In the genomic region with DNA sequence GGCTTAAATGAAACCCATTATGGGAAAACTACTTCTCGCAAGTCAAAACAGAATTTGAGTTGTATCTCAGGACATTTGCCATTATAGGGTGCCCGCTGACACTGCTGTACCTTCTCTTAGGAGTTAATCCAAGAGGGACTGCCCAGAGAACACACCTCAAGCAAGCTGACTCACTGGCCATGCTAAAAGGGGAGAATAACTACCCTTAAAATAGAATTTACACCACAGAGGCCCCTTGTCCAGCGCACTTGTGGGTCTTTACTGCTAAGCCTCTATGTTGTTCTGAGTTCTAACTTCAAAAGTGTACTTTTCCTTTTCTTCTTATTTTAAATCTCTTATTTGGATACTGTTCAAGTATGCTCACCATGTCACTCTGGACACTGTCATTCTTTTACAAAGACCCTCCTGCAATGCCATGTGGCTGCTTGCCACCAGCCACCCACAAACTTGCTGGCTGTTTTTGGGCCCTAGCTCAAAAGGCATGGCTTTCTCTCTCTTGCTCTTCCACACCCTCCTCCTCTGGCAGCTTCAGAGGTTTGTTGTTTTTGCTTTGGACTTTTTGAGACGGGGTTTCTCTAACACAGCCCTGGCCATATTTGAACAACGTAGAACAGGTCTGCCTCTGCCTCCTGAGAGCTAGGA, we compare ENCODE assay signal across 13 mouse cellular contexts. TPM values are rescaled to one million over a fixed set of nuclear protein-coding genes. Genes with fewer than 3 reads are reported as not detected.
DNase-seq lines count a peak whose midpoint lies in the region; ATAC-seq and TF ChIP-seq lines count a peak whose summit lies in the region.
"Had no signal": no experiment of that assay in that cellular context is flagged by ENCODE, and none has a peak within 500 bp of the region (broad histone marks: within the 10 kb centered on the region; RNA-seq: fewer than 3 reads in every experiment).

No protein-coding gene starts in this region.

- no peak for TF ChIP-seq CTCF in heart, adult 2 months (IDR thresholded peaks at IDR 0.05)
- TF ChIP-seq CTCF in lung, postnatal 0 days (IDR thresholded peaks at IDR 0.05): no peak
- TF ChIP-seq CTCF in bone marrow macrophage, adult 2 months (IDR thresholded peaks at IDR 0.05; ENCODE audit: low read depth, low read length): no peak

- H3K79me2 ChIP-seq in heart, adult 2 months (replicated peaks; ENCODE audit: control insufficient read depth, insufficient read depth, low read length): peaks cover 2% of the 10 kb centered on the region

- peaks cover 25% of the 10 kb centered on the region for H3K36me3 ChIP-seq in heart, adult 2 months (ENCODE audit: control insufficient read depth, insufficient read depth, low read length)
- no peaks in the 10 kb centered on the region; the same call in 1 of the 2 replicates for H3K36me3 ChIP-seq in hindbrain, embryonic 16.5 days (ENCODE audit: control insufficient read depth, insufficient read depth, low read length)
- H3K36me3 ChIP-seq in hindbrain, embryonic 10.5 days: peaks cover 75% of the 10 kb centered on the region
- H3K36me3 ChIP-seq in lung, postnatal 0 days (ENCODE audit: insufficient read depth, low read length): no peaks in the 10 kb centered on the region

- no peak overlapping the region for H3K4me2 ChIP-seq in hindbrain, embryonic 16.5 days (ENCODE audit: low read length)
- H3K4me2 ChIP-seq in lung, postnatal 0 days (replicated peaks; ENCODE audit: low read depth, low read length): no peak overlapping the region
- H3K4me2 ChIP-seq: liver, embryonic 12.5 days had no signal

- peak overlapping the region; percentile 71 for H3K27ac ChIP-seq in heart, adult 2 months
- H3K27ac ChIP-seq in hindbrain, embryonic 16.5 days (ENCODE audit: low read depth, low read length): peak overlapping the region; percentile 51; the same call in 1 of the 2 replicates
- no peak overlapping the region for H3K27ac ChIP-seq in hindbrain, embryonic 10.5 days
- peak overlapping the region; percentile 59 for H3K27ac ChIP-seq in lung, postnatal 0 days (ENCODE audit: low read length)
- H3K27ac ChIP-seq in bone marrow macrophage, adult 2 months (ENCODE audit: insufficient read depth, low read depth, low read length): peak overlapping the region; percentile 80
- H3K27ac ChIP-seq: liver, embryonic 12.5 days had no signal

- H3K27me3 ChIP-seq in heart, adult 2 months (ENCODE audit: control insufficient read depth, insufficient read depth, low read length): no peaks in the 10 kb centered on the region
- no peaks in the 10 kb centered on the region for H3K27me3 ChIP-seq in hindbrain, embryonic 16.5 days (replicated peaks; ENCODE audit: control insufficient read depth, insufficient read depth, low read length)
- H3K27me3 ChIP-seq in hindbrain, embryonic 10.5 days (ENCODE audit: insufficient read depth, poor library complexity, severe bottlenecking): no peaks in the 10 kb centered on the region
- no peaks in the 10 kb centered on the region for H3K27me3 ChIP-seq in lung, postnatal 0 days (replicated peaks; ENCODE audit: insufficient read depth, low read length)
- H3K27me3 ChIP-seq: liver, embryonic 12.5 days had no signal

- 61% methylated on average over 5 of the region's 5 CpGs for WGBS in heart, adult 2 months
- 76% methylated on average over 5 of the region's 5 CpGs for WGBS in hindbrain, embryonic 16.5 days
- 92% methylated on average over 5 of the region's 5 CpGs for WGBS in hindbrain, embryonic 10.5 days
- 68% methylated on average over 5 of the region's 5 CpGs for WGBS in lung, postnatal 0 days

- intact Hi-C loops in heart, adult 2 months (cut with DNase I): no loop called here

- peaks cover 24% of the 10 kb centered on the region for H3K4me1 ChIP-seq in heart, adult 2 months (ENCODE audit: control insufficient read depth, insufficient read depth, low read length)
- peaks cover 9% of the 10 kb centered on the region for H3K4me1 ChIP-seq in hindbrain, embryonic 16.5 days (ENCODE audit: control insufficient read depth, insufficient read depth, low read depth, low read length)
- H3K4me1 ChIP-seq in hindbrain, embryonic 10.5 days (replicated peaks): no peaks in the 10 kb centered on the region
- peaks cover 22% of the 10 kb centered on the region for H3K4me1 ChIP-seq in lung, postnatal 0 days (ENCODE audit: insufficient read depth, low read depth, low read length)
- H3K4me1 ChIP-seq in bone marrow macrophage, adult 2 months (ENCODE audit: control insufficient read depth, insufficient read depth, low read length): peaks cover 55% of the 10 kb centered on the region

- no peak for DNase-seq in heart, adult 2 months
- no peak for DNase-seq in heart, adult 9 months (ENCODE audit: low spot score in 2 of 2)
- DNase-seq in hindbrain, embryonic 10.5 days (ENCODE audit: low spot score): no peak
- no peak for DNase-seq in lung, postnatal 0 days (ENCODE audit: low spot score)
- no peak for DNase-seq in lung, postnatal 14 days
- no peak for DNase-seq in adrenal gland, adult 2 months
- DNase-seq: cerebellum, adult 11 months; gastrocnemius, postnatal 14 days had no signal

- ATAC-seq in hindbrain, embryonic 16.5 days: peak; percentile 45; the same call in 1 of the 2 replicates
- ATAC-seq in lung, postnatal 0 days: no peak
- ATAC-seq: forebrain, embryonic 16.5 days; intestine, embryonic 16.5 days; liver, embryonic 12.5 days had no signal

- no peaks in the 10 kb centered on the region for H3K9me3 ChIP-seq in hindbrain, embryonic 16.5 days (ENCODE audit: control insufficient read depth, low read length)
- no peaks in the 10 kb centered on the region for H3K9me3 ChIP-seq in hindbrain, embryonic 10.5 days
- H3K9me3 ChIP-seq in lung, postnatal 0 days (ENCODE audit: low read length): no peaks in the 10 kb centered on the region
- H3K9me3 ChIP-seq: liver, embryonic 12.5 days had no signal

- TF ChIP-seq EP300 in heart, adult 2 months (IDR thresholded peaks at IDR 0.05; ENCODE audit: insufficient read depth, low read depth, low read length): no peak
- no peak for TF ChIP-seq EP300 in lung, postnatal 0 days (IDR thresholded peaks at IDR 0.05)

- H3K9ac ChIP-seq in heart, adult 2 months (ENCODE audit: low read depth, low read length): no peak overlapping the region
- no peak overlapping the region for H3K9ac ChIP-seq in hindbrain, embryonic 16.5 days (ENCODE audit: low read depth, low read length)
- no peak overlapping the region for H3K9ac ChIP-seq in lung, postnatal 0 days (replicated peaks; ENCODE audit: low read depth)
- H3K9ac ChIP-seq: liver, embryonic 12.5 days had no signal

- no peak overlapping the region for H3K4me3 ChIP-seq in heart, adult 2 months
- no peak overlapping the region for H3K4me3 ChIP-seq in hindbrain, embryonic 16.5 days (ENCODE audit: low read length)
- H3K4me3 ChIP-seq in hindbrain, embryonic 10.5 days: no peak overlapping the region
- no peak overlapping the region for H3K4me3 ChIP-seq in lung, postnatal 0 days (ENCODE audit: low read depth, low read length)
- no peak overlapping the region for H3K4me3 ChIP-seq in bone marrow macrophage, adult 2 months (ENCODE audit: insufficient read depth, low read length)
- H3K4me3 ChIP-seq: liver, embryonic 12.5 days had no signal

- no peak for TF ChIP-seq POLR2A in heart, adult 2 months (IDR thresholded peaks at IDR 0.05; ENCODE audit: insufficient read depth, low read depth, low read length)
- no peak for TF ChIP-seq POLR2A in bone marrow macrophage, adult 2 months (IDR thresholded peaks at IDR 0.05; ENCODE audit: borderline replicate concordance, low read depth, low read length)

RNA-seq across cellular contexts. Expression of a gene that starts 9.6 kb away (rescaled TPM):
- 10 to 100 TPM; 49.5 to 50.3 TPM for total RNA-seq in heart, adult 2 months (2021)
- 91.2 and 107 TPM in 2 replicates for polyA plus RNA-seq in heart, adult 2 months (2012; rRNA removed)
- 99.1 and 103 TPM in 2 replicates for polyA plus RNA-seq in hindbrain, embryonic 16.5 days (2015; fragmentation: Nextera tagmentation; extraction: Ambion mirVana)
- polyA plus RNA-seq in hindbrain, embryonic 10.5 days (2016; fragmentation: Nextera tagmentation; extraction: Ambion mirVana): 95.9 and 119 TPM in 2 replicates
- polyA plus RNA-seq in lung, postnatal 0 days (2015; fragmentation: Nextera tagmentation; extraction: Ambion mirVana): 58.6 and 59.9 TPM in 2 replicates
- polyA plus RNA-seq in bone marrow macrophage, adult 2 months (2012; ENCODE audit: insufficient read depth, insufficient read length, missing spikeins): 46.6 and 52.5 TPM in 2 replicates
- 10 to 100 TPM; 32.5 to 36.0 TPM for total RNA-seq in adrenal gland, adult 2 months (2021)
- polyA plus RNA-seq in adrenal gland, adult 2 months (2012; rRNA removed): 50.9 and 59.4 TPM in 2 replicates

RNA-seq across cellular contexts. Expression of a gene that starts 10.5 kb away (rescaled TPM):
- 100 to 1,000 TPM; 107 to 121 TPM for total RNA-seq in heart, adult 2 months (2021)
- 46.1 and 77.8 TPM in 2 replicates for polyA plus RNA-seq in heart, adult 2 months (2012; rRNA removed)
- 290 and 293 TPM in 2 replicates for polyA plus RNA-seq in hindbrain, embryonic 16.5 days (2015; fragmentation: Nextera tagmentation; extraction: Ambion mirVana)
- 219 and 260 TPM in 2 replicates for polyA plus RNA-seq in hindbrain, embryonic 10.5 days (2016; fragmentation: Nextera tagmentation; extraction: Ambion mirVana)
- polyA plus RNA-seq in lung, postnatal 0 days (2015; fragmentation: Nextera tagmentation; extraction: Ambion mirVana): 99.1 and 113 TPM in 2 replicates
- 324 and 349 TPM in 2 replicates for polyA plus RNA-seq in bone marrow macrophage, adult 2 months (2012; ENCODE audit: insufficient read depth, insufficient read length, missing spikeins)
- total RNA-seq in adrenal gland, adult 2 months (2021): 100 to 1,000 TPM; 174 to 177 TPM
- 9.3 and 11.7 TPM in 2 replicates for polyA plus RNA-seq in adrenal gland, adult 2 months (2012; rRNA removed)

RNA-seq across cellular contexts. Expression of a gene that starts 34.8 kb away (rescaled TPM):
- total RNA-seq in heart, adult 2 months (2021): 1 to 10 TPM; 5.6 to 7.6 TPM
- 9.5 and 11.4 TPM in 2 replicates for polyA plus RNA-seq in heart, adult 2 months (2012; rRNA removed)
- polyA plus RNA-seq in hindbrain, embryonic 16.5 days (2015; fragmentation: Nextera tagmentation; extraction: Ambion mirVana): 72.6 and 85.0 TPM in 2 replicates
- 22.7 and 27.3 TPM in 2 replicates for polyA plus RNA-seq in hindbrain, embryonic 10.5 days (2016; fragmentation: Nextera tagmentation; extraction: Ambion mirVana)
- polyA plus RNA-seq in lung, postnatal 0 days (2015; fragmentation: Nextera tagmentation; extraction: Ambion mirVana): 31.4 and 33.8 TPM in 2 replicates
- polyA plus RNA-seq in bone marrow macrophage, adult 2 months (2012; ENCODE audit: insufficient read depth, insufficient read length, missing spikeins): 40.3 and 41.2 TPM in 2 replicates
- 10 to 100 TPM; 38.3 to 55.4 TPM for total RNA-seq in adrenal gland, adult 2 months (2021)
- polyA plus RNA-seq in adrenal gland, adult 2 months (2012; rRNA removed): 29.4 and 36.5 TPM in 2 replicates
